Mouse (Mus musculus) heart, embryonic 13.5 days (tissue): Measurements from ENCODE around the gene Mucl3. TPM values are rescaled to one million over a fixed set of nuclear protein-coding genes. Genes with fewer than 3 reads are reported as not detected.

Source experiments
- ATAC-seq: fragments of 200-750 bp; cut with Nextera tagmentation; 2 replicates; pipeline ENCODE4 v1.8.0; 2017; ENCODE audit warnings: moderate TSS enrichment; ENCODE audit not compliant: insufficient number of reproducible peaks, low FRiP score, low TSS enrichment; ENCODE audit errors: extremely low read depth
- H3K27ac ChIP-seq: fragments of 300-500 bp; sonication (generic); replicated peaks from 2 replicates; pipeline ENCODE4 v1.5.1; 2015; ENCODE audit warnings: moderate library complexity, mild to moderate bottlenecking, inconsistent platforms
- H3K27me3 ChIP-seq: fragments of 300-500 bp; sonication (generic); replicated peaks from 2 replicates; pipeline ENCODE4 v1.6.1; 2015; ENCODE audit warnings: mild to moderate bottlenecking, inconsistent platforms
- H3K36me3 ChIP-seq: fragments of 300-500 bp; sonication (generic); 2 replicates; pipeline ENCODE4 v1.6.1; 2015; ENCODE audit warnings: mild to moderate bottlenecking, inconsistent platforms
- H3K4me1 ChIP-seq: fragments of 300-500 bp; sonication (generic); 2 replicates; pipeline ENCODE4 v1.6.1; 2015; ENCODE audit warnings: inconsistent platforms
- H3K4me2 ChIP-seq: fragments of 300-500 bp; sonication (generic); 2 replicates; pipeline ENCODE4 v1.6.1; 2015; ENCODE audit warnings: inconsistent platforms, mild to moderate bottlenecking, moderate library complexity
- H3K4me3 ChIP-seq: fragments of 300-500 bp; sonication (generic); 2 replicates; pipeline ENCODE4 v1.5.1; 2015; ENCODE audit warnings: moderate library complexity, mild to moderate bottlenecking, inconsistent platforms
- H3K9ac ChIP-seq: fragments of 300-500 bp; sonication (generic); 2 replicates; pipeline ENCODE4 v1.6.1; 2015; ENCODE audit warnings: inconsistent platforms, mild to moderate bottlenecking, moderate library complexity
- H3K9me3 ChIP-seq: fragments of 300-500 bp; sonication (generic); 2 replicates; pipeline ENCODE4 v1.6.1; 2016; ENCODE audit warnings: inconsistent platforms
- WGBS: fragments of 180-500 bp; shearing (Covaris S2); methylation state at CpG from one replicate; pipeline ENCODE4 v1.1.7; 2015; ENCODE audit warnings: mixed read lengths; 5-methylcytosine and 5-hydroxymethylcytosine counted together
- polyA plus RNA-seq: library from polyadenylated mRNA; unstranded; fragments of >200 nt; fragmentation: Nextera tagmentation; extraction: Ambion mirVana; gene quantifications from 2 replicates; pipeline ENCODE4 v1.2.1, GENCODE M21; 2015

Gene Mucl3
- polyA plus RNA-seq, 1 experiment from 2014 or later, result 0.39 TPM

GRCm38 (mm10) chr17:35633992-35634391, 9.5 kb downstream of the Mucl3 start:
- ATAC-seq, result no peak
- no peak overlapping the region for H3K4me3 ChIP-seq
- no peaks in the 10 kb centered on the region for H3K36me3 ChIP-seq
- peak overlapping the region; percentile 33; the same call in 1 of the 2 replicates for H3K9ac ChIP-seq
- no peak overlapping the region for H3K4me2 ChIP-seq
- H3K9me3 ChIP-seq, result no peaks in the 10 kb centered on the region
- H3K27me3 ChIP-seq, result peaks cover 27% of the 10 kb centered on the region
- no peak overlapping the region for H3K27ac ChIP-seq
- H3K4me1 ChIP-seq, result peaks cover 17% of the 10 kb centered on the region
- whole genome bisulfite sequencing, result 19% methylated on average over 1 of the region's 1 CpGs

- no peak within 1 kb of the TSS for H3K4me2 ChIP-seq
- H3K27me3 ChIP-seq, result 0 out of 2 replicates have a peak, but pooled peaks cover 1% of the 10 kb centered on the region
- H3K4me3 ChIP-seq, result no peak within 1 kb of the TSS
- no peak within 1 kb of the TSS for H3K9ac ChIP-seq
- H3K27ac ChIP-seq, result no peak within 1 kb of the TSS
- H3K4me1 ChIP-seq, result no peaks in the 10 kb centered on the region
- H3K9me3 ChIP-seq, result no peaks in the 10 kb centered on the region
- no peak for ATAC-seq
- H3K36me3 ChIP-seq, result no peaks in the 10 kb centered on the region
- 64% methylated on average over 7 of the region's 7 CpGs for WGBS
Measured at GRCm38 (mm10) chr17:35626537-35626936, 17.0 kb downstream of the Mucl3 start, which contains the start of gene Gm9573. Gene Gm9573, minus strand, starts transcription at chr17:35626637.

GRCm38 (mm10) chr17:35617127-35617526, 26.4 kb downstream of the Mucl3 start:
- no peak overlapping the region for H3K27ac ChIP-seq
- no peak for ATAC-seq
- H3K9ac ChIP-seq, result no peak overlapping the region
- H3K4me3 ChIP-seq, result no peak overlapping the region
- no peak overlapping the region for H3K4me2 ChIP-seq
- peaks cover 14% of the 10 kb centered on the region; the same call in 1 of the 2 replicates for H3K27me3 ChIP-seq
- 61% methylated on average over 4 of the region's 4 CpGs for WGBS
- no peaks in the 10 kb centered on the region for H3K4me1 ChIP-seq
- no peaks in the 10 kb centered on the region for H3K36me3 ChIP-seq
- no peaks in the 10 kb centered on the region for H3K9me3 ChIP-seq

- no peak overlapping the region for H3K4me3 ChIP-seq
- no peaks in the 10 kb centered on the region for H3K4me1 ChIP-seq
- 0 out of 2 replicates have a peak, but pooled peaks cover 5% of the 10 kb centered on the region for H3K9me3 ChIP-seq
- H3K27ac ChIP-seq, result no peak overlapping the region
- no peaks in the 10 kb centered on the region for H3K36me3 ChIP-seq
- peaks cover 21% of the 10 kb centered on the region for H3K27me3 ChIP-seq
- no peak overlapping the region for H3K4me2 ChIP-seq
- WGBS, result 46% methylated on average over 8 of the region's 8 CpGs
- H3K9ac ChIP-seq, result no peak overlapping the region
- ATAC-seq, result no peak
Measured at GRCm38 (mm10) chr17:35601736-35602354, 41.6 kb downstream of the Mucl3 start.

GRCm38 (mm10) chr17:35601249-35601648, 42.2 kb downstream of the Mucl3 start, which contains the start of gene Sfta2:
Gene Sfta2, plus strand, starts transcription at chr17:35601549.
- Histone ChIP-seq H3K27ac (no peak within 1 kb of the TSS), H3K4me3 (no peak within 1 kb of the TSS), H3K9me3 (0 out of 2 replicates have a peak, but pooled peaks cover 6% of the 10 kb centered on the region), H3K36me3 (no peaks in the 10 kb centered on the region), H3K27me3 (peaks cover 21% of the 10 kb centered on the region), H3K4me2 (no peak within 1 kb of the TSS), H3K4me1 (no peaks in the 10 kb centered on the region), H3K9ac (no peak within 1 kb of the TSS)
- WGBS, result 53% methylated on average over 2 of the region's 2 CpGs
- ATAC-seq, result no peak

- no peak for ATAC-seq
Measured at GRCm38 (mm10) chr17:35597399-35597798, 46.1 kb downstream of the Mucl3 start.

GRCm38 (mm10) chr17:35594456-35594855, 49.0 kb downstream of the Mucl3 start:
- H3K9ac ChIP-seq, result no peak overlapping the region
- H3K4me2 ChIP-seq, result no peak overlapping the region
- H3K4me1 ChIP-seq, result no peaks in the 10 kb centered on the region
- 0 out of 2 replicates have a peak, but pooled peaks cover 6% of the 10 kb centered on the region for H3K9me3 ChIP-seq
- H3K4me3 ChIP-seq, result no peak overlapping the region
- H3K27me3 ChIP-seq, result no peaks in the 10 kb centered on the region; the same call in 1 of the 2 replicates
- no peaks in the 10 kb centered on the region for H3K36me3 ChIP-seq
- 71% methylated on average over 7 of the region's 7 CpGs for WGBS
- ATAC-seq, result no peak
- no peak overlapping the region for H3K27ac ChIP-seq

More at GRCm38 (mm10) chr17:35597399-35597798, 46.1 kb downstream of the Mucl3 start:
- no peak overlapping the region for H3K27ac ChIP-seq
- no peaks in the 10 kb centered on the region for H3K36me3 ChIP-seq
- H3K4me2 ChIP-seq, result no peak overlapping the region
- H3K9me3 ChIP-seq, result 0 out of 2 replicates have a peak, but pooled peaks cover 6% of the 10 kb centered on the region
- H3K4me3 ChIP-seq, result no peak overlapping the region
- no peak overlapping the region for H3K9ac ChIP-seq
- H3K4me1 ChIP-seq, result no peaks in the 10 kb centered on the region
- peaks cover 9% of the 10 kb centered on the region for H3K27me3 ChIP-seq
- 83% methylated on average over 3 of the region's 3 CpGs for WGBS

- Histone ChIP-seq H3K27ac (no peak overlapping the region), H3K27me3 (no peaks in the 10 kb centered on the region; the same call in 1 of the 2 replicates), H3K4me2 (no peak overlapping the region), H3K4me1 (no peaks in the 10 kb centered on the region), H3K36me3 (no peaks in the 10 kb centered on the region), H3K4me3 (no peak overlapping the region), H3K9ac (no peak overlapping the region), H3K9me3 (0 out of 2 replicates have a peak, but pooled peaks cover 6% of the 10 kb centered on the region)
- WGBS, result 29% methylated on average over 4 of the region's 4 CpGs
- ATAC-seq, result no peak
Measured at GRCm38 (mm10) chr17:35593786-35594185, 49.7 kb downstream of the Mucl3 start.

GRCm38 (mm10) chr17:35592131-35592530, 51.4 kb downstream of the Mucl3 start:
- Histone ChIP-seq H3K27ac (no peak overlapping the region), H3K4me3 (no peak overlapping the region), H3K36me3 (no peaks in the 10 kb centered on the region), H3K9me3 (0 out of 2 replicates have a peak, but pooled peaks cover 3% of the 10 kb centered on the region), H3K4me1 (no peaks in the 10 kb centered on the region), H3K4me2 (no peak overlapping the region), H3K9ac (no peak overlapping the region), H3K27me3 (no peaks in the 10 kb centered on the region; the same call in 1 of the 2 replicates)
- ATAC-seq, result no peak
- 73% methylated on average over 9 of the region's 9 CpGs for WGBS

- H3K4me2 ChIP-seq, result no peak overlapping the region
- no peak overlapping the region for H3K27ac ChIP-seq
- H3K9ac ChIP-seq, result no peak overlapping the region
- no peak for ATAC-seq
- H3K27me3 ChIP-seq, result no peaks in the 10 kb centered on the region; the same call in 1 of the 2 replicates
- no peaks in the 10 kb centered on the region for H3K36me3 ChIP-seq
- H3K4me1 ChIP-seq, result no peaks in the 10 kb centered on the region
- WGBS, result 88% methylated on average over 15 of the region's 15 CpGs
- H3K9me3 ChIP-seq, result no peaks in the 10 kb centered on the region
- no peak overlapping the region for H3K4me3 ChIP-seq
Measured at GRCm38 (mm10) chr17:35591731-35592130, 51.8 kb downstream of the Mucl3 start.

GRCm38 (mm10) chr17:35591219-35591578, 52.3 kb downstream of the Mucl3 start:
- Histone ChIP-seq H3K4me3 (no peak overlapping the region), H3K27me3 (no peaks in the 10 kb centered on the region; the same call in 1 of the 2 replicates), H3K9ac (no peak overlapping the region), H3K27ac (no peak overlapping the region), H3K4me1 (no peaks in the 10 kb centered on the region), H3K36me3 (no peaks in the 10 kb centered on the region), H3K4me2 (no peak overlapping the region), H3K9me3 (no peaks in the 10 kb centered on the region)
- no peak for ATAC-seq
- WGBS, result 86% methylated on average over 7 of the region's 7 CpGs
